Mouse (Mus musculus) liver, postnatal 0 days (tissue): ENCODE data around the gene Car2. TPM values are rescaled to one million over a fixed set of nuclear protein-coding genes. Genes with fewer than 3 reads are reported as not detected.
A peak's percentile ranks its signal among the peaks of the same experiment; 100 is the strongest.

Source experiments
- ATAC-seq: fragments of 200-750 bp; cut with Nextera tagmentation; 2 replicates; pipeline ENCODE4 v1.8.0; 2017; ENCODE audit warnings: mild to moderate bottlenecking, moderate library complexity
- DNase-seq: peaks from one replicate; pipeline ENCODE4 v3.0.0-alpha.2; 2016
- H3K27ac ChIP-seq: fragments of 300-500 bp; sonication (generic); 2 replicates; pipeline ENCODE4 v1.5.1; 2014; ENCODE audit warnings: antibody characterized with exemption, moderate library complexity, mild to moderate bottlenecking, low read depth
- H3K27me3 ChIP-seq: fragments of 300-500 bp; sonication (generic); 2 replicates; pipeline ENCODE4 v1.6.1; 2014; ENCODE audit warnings: low read length, control low read depth, mixed read lengths; ENCODE audit not compliant: insufficient read depth
- H3K36me3 ChIP-seq: fragments of 300-500 bp; sonication (generic); replicated peaks from 2 replicates; pipeline ENCODE4 v1.6.1; 2014; ENCODE audit warnings: mild to moderate bottlenecking, control low read depth, low read length, moderate library complexity, mixed read lengths; ENCODE audit not compliant: insufficient read depth
- H3K4me1 ChIP-seq: fragments of 300-500 bp; sonication (generic); 2 replicates; pipeline ENCODE4 v1.6.1; 2014; ENCODE audit warnings: antibody characterized with exemption, mild to moderate bottlenecking, control low read depth; ENCODE audit not compliant: insufficient read depth
- H3K4me2 ChIP-seq: fragments of 300-500 bp; sonication (generic); 2 replicates; pipeline ENCODE4 v1.6.1; 2014; ENCODE audit warnings: low read depth, mild to moderate bottlenecking, low read length, moderate library complexity, mixed read lengths
- H3K4me3 ChIP-seq: fragments of 300-500 bp; sonication (generic); 2 replicates; pipeline ENCODE4 v1.5.1; 2014; ENCODE audit warnings: low read depth, low read length
- H3K9ac ChIP-seq: fragments of 300-500 bp; sonication (generic); replicated peaks from 2 replicates; pipeline ENCODE4 v1.6.1; 2014; ENCODE audit warnings: mild to moderate bottlenecking, moderate library complexity
- H3K9me3 ChIP-seq: fragments of 300-500 bp; sonication (generic); 2 replicates; pipeline ENCODE4 v1.6.1; 2016; ENCODE audit warnings: mild to moderate bottlenecking, control low read depth, low read length, mixed read lengths
- CTCF ChIP-seq: sonication (generic); IDR thresholded peaks from 2 replicates; pipeline ENCODE4 v1.5.1; 2016; ENCODE audit warnings: antibody characterized with exemption, low read depth
- EP300 ChIP-seq: IDR thresholded peaks from 2 replicates; pipeline ENCODE4 v1.6.1; 2016; ENCODE audit warnings: antibody characterized with exemption, low read depth, mild to moderate bottlenecking
- WGBS: fragments of 180-500 bp; shearing (Covaris S2); extraction: QIAGEN DNeasy Blood & Tissue Kit; methylation state at CpG from one replicate; pipeline ENCODE4 v1.1.7; 2014; ENCODE audit not compliant: insufficient replicate concordance; 5-methylcytosine and 5-hydroxymethylcytosine counted together
- polyA plus RNA-seq: library from polyadenylated mRNA; unstranded; fragments of >200 nt; fragmentation: Nextera tagmentation; extraction: Ambion mirVana; gene quantifications from 2 replicates; pipeline ENCODE4 v1.2.1, GENCODE M21; 2015

Gene Car2
- polyA plus RNA-seq, 1 experiment from 2014 or later = 980 TPM

DNA sequence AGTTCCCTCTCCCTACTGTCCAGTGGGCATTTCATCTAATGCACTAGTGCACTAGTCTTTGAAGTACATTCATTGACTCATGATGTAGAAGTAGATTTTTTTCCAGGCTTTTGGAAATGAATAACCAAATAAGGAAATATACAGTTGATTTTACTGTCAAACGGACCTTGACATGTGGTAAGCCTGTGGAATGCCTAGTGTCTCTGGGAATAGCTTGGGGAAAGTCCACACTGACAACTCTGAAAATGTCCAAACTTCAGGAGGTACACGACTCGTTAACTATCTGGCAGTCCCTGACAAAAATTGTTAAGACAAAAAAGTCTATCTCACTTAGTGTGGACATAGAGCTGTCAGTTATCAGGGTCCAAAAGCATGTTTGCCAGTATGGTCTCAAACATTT is 18.1 kb downstream of the Car2 start:
- Histone ChIP-seq H3K4me1 (no peaks in the 10 kb centered on the region), H3K36me3 (peaks cover 38% of the 10 kb centered on the region), H3K27me3 (no peaks in the 10 kb centered on the region), H3K27ac (no peak overlapping the region), H3K9ac (no peak overlapping the region), H3K9me3 (no peaks in the 10 kb centered on the region), H3K4me3 (no peak overlapping the region), H3K4me2 (no peak overlapping the region)
- TF ChIP-seq CTCF (no peak), EP300 (no peak)
- no peak for DNase-seq
- 63% methylated on average over 3 of the region's 3 CpGs for WGBS
- ATAC-seq = no peak

DNA sequence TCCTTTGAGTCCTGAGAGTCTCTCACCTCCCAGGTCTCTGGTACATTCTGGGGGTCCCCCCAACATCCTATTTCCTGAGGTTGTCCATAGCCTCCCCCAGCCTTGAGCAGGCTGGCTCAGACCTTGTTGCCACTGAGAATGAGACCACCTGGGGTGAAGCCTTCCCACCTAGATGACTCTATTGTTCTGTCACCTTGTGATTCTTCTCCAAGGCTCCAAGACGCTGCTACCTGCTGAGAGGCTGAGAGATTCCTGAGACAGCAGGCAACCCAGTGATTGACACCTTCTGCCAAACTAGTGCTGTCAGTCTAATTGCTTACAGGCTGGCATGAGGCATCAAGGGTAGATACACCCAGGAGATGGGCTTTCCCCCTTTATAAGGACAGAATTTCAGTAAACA is 21.2 kb downstream of the Car2 start:
- H3K4me2 ChIP-seq = no peak overlapping the region
- H3K36me3 ChIP-seq = peaks cover 13% of the 10 kb centered on the region
- no peak overlapping the region for H3K27ac ChIP-seq
- no peaks in the 10 kb centered on the region for H3K9me3 ChIP-seq
- H3K27me3 ChIP-seq = no peaks in the 10 kb centered on the region
- WGBS = 78% methylated on average over 1 of the region's 1 CpGs
- H3K4me1 ChIP-seq = 0 out of 2 replicates have a peak, but pooled peaks cover 2% of the 10 kb centered on the region
- ATAC-seq (no peak), DNase-seq (no peak)
- no peak overlapping the region for H3K9ac ChIP-seq
- H3K4me3 ChIP-seq = no peak overlapping the region
- TF ChIP-seq EP300 = no peak
- TF ChIP-seq CTCF = no peak

DNA sequence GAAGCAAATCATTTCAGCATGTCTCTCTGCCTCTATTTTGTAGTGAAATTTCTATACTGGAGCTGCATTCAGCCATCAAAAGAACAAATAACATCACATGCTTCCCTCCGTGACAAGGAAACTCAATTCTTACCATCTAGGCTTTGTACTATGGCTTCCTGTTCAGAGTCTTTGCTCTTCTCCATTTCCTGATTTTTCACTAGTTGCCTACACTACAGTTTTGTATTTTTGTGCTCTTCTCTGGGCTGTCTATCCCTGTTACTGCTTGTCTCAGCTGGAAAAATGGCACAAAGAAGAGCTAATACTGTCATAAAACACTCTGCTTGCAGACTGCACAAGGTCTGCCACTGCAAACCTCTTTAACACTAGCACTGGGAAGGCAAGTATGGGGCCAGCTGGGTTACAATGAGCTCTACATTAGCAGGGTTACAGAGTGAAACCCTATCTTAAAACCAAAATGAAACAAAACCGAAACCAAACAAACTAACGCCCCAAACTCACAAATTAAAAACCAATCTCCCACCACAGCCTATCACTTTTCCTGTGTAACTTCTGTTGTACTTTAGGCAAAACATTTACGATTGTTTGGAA is 26.0 kb downstream of the Car2 start:
- H3K4me1 ChIP-seq = 0 out of 2 replicates have a peak, but pooled peaks cover 2% of the 10 kb centered on the region
- H3K4me3 ChIP-seq = no peak overlapping the region
- H3K36me3 ChIP-seq = no peaks in the 10 kb centered on the region
- no peak overlapping the region for H3K9ac ChIP-seq
- DNase-seq = no peak
- no peaks in the 10 kb centered on the region for H3K9me3 ChIP-seq
- TF ChIP-seq EP300 = no peak
- TF ChIP-seq CTCF = no peak
- WGBS = 65% methylated on average over 4 of the region's 4 CpGs
- ATAC-seq = no peak
- H3K27me3 ChIP-seq = no peaks in the 10 kb centered on the region
- H3K27ac ChIP-seq = 0 out of 2 replicates have a peak overlapping the region, but pooled peaks have one; percentile 22
- peak overlapping the region; percentile 46 for H3K4me2 ChIP-seq

DNA sequence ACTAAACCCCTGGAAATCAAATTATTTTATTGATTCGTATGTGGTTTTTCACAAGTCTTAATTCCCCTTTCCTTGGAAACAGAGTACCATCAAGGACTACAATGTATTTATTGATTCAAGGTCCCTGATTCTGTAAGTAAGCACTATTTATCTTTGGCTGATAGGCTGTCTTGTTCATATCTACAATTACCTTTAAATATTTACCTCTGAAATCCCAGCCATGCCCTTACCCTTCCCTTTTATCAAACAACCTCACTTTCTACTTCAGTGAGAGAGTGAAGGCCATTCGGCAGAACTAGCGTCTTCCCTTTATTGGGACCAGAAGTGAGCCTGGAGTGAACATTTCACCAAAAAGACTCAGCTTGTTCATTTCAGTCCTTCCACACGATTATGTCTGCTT is 27.7 kb downstream of the Car2 start:
- Histone ChIP-seq H3K4me2 (no peak overlapping the region), H3K4me1 (0 out of 2 replicates have a peak, but pooled peaks cover 2% of the 10 kb centered on the region), H3K36me3 (no peaks in the 10 kb centered on the region), H3K27me3 (no peaks in the 10 kb centered on the region), H3K9ac (no peak overlapping the region), H3K9me3 (no peaks in the 10 kb centered on the region), H3K4me3 (no peak overlapping the region), H3K27ac (no peak overlapping the region)
- DNase-seq = no peak
- TF ChIP-seq EP300 (no peak), CTCF (no peak)
- 76% methylated on average over 4 of the region's 4 CpGs for WGBS
- ATAC-seq = no peak

DNA sequence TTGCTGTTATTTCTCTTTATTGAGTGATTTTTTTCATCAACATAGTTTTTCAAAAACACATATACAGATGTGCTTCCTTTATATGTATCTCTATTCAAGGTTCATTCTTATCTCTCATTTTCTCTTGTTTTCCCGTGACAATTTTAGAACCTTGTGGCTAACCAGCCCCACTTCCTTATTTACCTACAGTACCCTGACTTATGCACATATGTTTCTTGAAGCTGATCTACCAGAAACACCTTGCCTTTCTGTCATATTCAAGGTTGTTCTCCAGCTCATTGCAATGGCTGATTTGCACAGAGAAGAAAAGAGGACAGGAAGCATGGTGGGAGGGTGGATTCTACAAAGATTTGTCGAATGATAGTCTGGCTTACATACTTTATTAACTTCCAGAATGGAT is 29.3 kb downstream of the Car2 start:
- H3K4me3 ChIP-seq = no peak overlapping the region
- no peak overlapping the region for H3K4me2 ChIP-seq
- DNase-seq = no peak
- WGBS = 29% methylated on average over 2 of the region's 2 CpGs
- TF ChIP-seq EP300 (no peak), CTCF (no peak)
- 0 out of 2 replicates have a peak, but pooled peaks cover 2% of the 10 kb centered on the region for H3K4me1 ChIP-seq
- H3K27me3 ChIP-seq = no peaks in the 10 kb centered on the region
- no peak overlapping the region for H3K9ac ChIP-seq
- ATAC-seq = no peak
- no peak overlapping the region for H3K27ac ChIP-seq
- H3K9me3 ChIP-seq = no peaks in the 10 kb centered on the region
- no peaks in the 10 kb centered on the region for H3K36me3 ChIP-seq

DNA sequence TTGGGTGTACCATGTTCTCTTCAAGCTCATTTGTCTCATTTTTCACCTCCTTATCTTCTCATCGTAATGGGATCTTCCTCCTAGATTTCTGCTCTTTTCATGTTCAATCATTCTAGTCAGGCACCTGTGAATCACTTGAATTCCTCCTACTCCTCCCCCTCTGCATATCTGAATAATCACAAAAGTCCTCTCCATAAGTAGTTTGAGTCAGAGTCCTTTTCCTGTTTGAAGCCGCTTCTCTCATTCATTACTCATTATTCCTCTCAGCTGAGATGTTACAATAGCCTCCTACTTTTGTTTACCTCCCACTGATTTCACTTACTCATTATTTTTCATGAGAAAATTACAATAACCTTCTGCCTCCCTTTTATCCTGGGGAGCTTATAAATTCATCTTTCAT is 31.2 kb downstream of the Car2 start:
- Histone ChIP-seq H3K4me3 (no peak overlapping the region), H3K27me3 (no peaks in the 10 kb centered on the region), H3K36me3 (no peaks in the 10 kb centered on the region), H3K4me2 (no peak overlapping the region), H3K9me3 (no peaks in the 10 kb centered on the region), H3K4me1 (no peaks in the 10 kb centered on the region), H3K27ac (no peak overlapping the region), H3K9ac (no peak overlapping the region)
- TF ChIP-seq CTCF = no peak
- TF ChIP-seq EP300 = no peak
- WGBS = 76% methylated on average over 2 of the region's 2 CpGs
- no peak for ATAC-seq
- DNase-seq = no peak

DNA sequence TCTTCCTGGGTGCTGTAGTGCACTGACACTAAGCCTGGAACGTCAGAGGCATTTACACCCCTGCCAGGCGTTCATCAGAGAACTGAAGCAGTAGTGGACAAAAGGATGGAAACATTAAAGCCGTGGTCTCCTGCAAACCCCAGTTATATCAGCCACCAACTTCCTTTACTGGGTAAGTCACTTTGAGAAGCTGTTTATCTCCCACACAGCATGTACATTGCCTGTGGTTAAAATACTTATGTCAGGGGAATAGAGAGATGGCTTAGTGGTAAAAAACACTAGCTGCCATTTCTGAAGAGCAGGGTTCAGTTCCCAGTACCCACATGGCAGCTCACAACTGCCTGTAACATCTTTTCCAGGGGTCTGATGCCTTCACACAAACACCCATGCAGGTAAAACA is 58.6 kb downstream of the Car2 start:
- ATAC-seq (no peak), DNase-seq (no peak)
- 29% methylated on average over 3 of the region's 3 CpGs for WGBS
- Histone ChIP-seq H3K9me3 (no peaks in the 10 kb centered on the region), H3K27me3 (no peaks in the 10 kb centered on the region), H3K4me3 (no peak overlapping the region), H3K4me1 (no peaks in the 10 kb centered on the region), H3K4me2 (no peak overlapping the region), H3K9ac (no peak overlapping the region), H3K36me3 (no peaks in the 10 kb centered on the region), H3K27ac (no peak overlapping the region)
- TF ChIP-seq CTCF = no peak
- TF ChIP-seq EP300 = no peak
